Mouse (Mus musculus) testis, adult 2 months (tissue): Measurements from ENCODE around the gene Gp1bb. TPM values are rescaled to one million over a fixed set of nuclear protein-coding genes. Genes with fewer than 3 reads are reported as not detected.

Experiments
- H3K27ac ChIP-seq: fragments of 200-500 bp; 2 replicates; pipeline ENCODE4 v1.5.1; 2012; ENCODE audit warnings: low read depth, low read length; ENCODE audit not compliant: control insufficient read depth, insufficient read depth
- H3K27me3 ChIP-seq: fragments of 200-500 bp; 2 replicates; pipeline ENCODE4 v1.6.1; 2012; ENCODE audit warnings: mild to moderate bottlenecking, low read length, moderate library complexity; ENCODE audit not compliant: control insufficient read depth, insufficient read depth
- H3K36me3 ChIP-seq: fragments of 200-500 bp; 2 replicates; pipeline ENCODE4 v1.6.1; 2012; ENCODE audit warnings: mild to moderate bottlenecking, low read length; ENCODE audit not compliant: control insufficient read depth, insufficient read depth
- H3K4me1 ChIP-seq: fragments of 200-500 bp; 2 replicates; pipeline ENCODE4 v1.6.1; 2012; ENCODE audit warnings: low read length; ENCODE audit not compliant: control insufficient read depth, insufficient read depth
- H3K4me3 ChIP-seq: fragments of 200-500 bp; 2 replicates; pipeline ENCODE4 v1.5.1; 2012; ENCODE audit warnings: low read depth, mild to moderate bottlenecking, low read length, moderate library complexity, mixed read lengths; ENCODE audit not compliant: control insufficient read depth
- CTCF ChIP-seq: fragments of 200-500 bp; IDR thresholded peaks from 2 replicates; pipeline ENCODE4 v1.5.1; 2012; ENCODE audit warnings: low read depth, mild to moderate bottlenecking, inconsistent platforms, low read length, moderate library complexity; ENCODE audit not compliant: control insufficient read depth, insufficient read depth, insufficient replicate concordance
- POLR2A ChIP-seq: fragments of 200-500 bp; IDR thresholded peaks from 2 replicates; pipeline ENCODE4 v1.6.1; 2012; ENCODE audit warnings: low read depth, mild to moderate bottlenecking, inconsistent platforms, low read length, moderate library complexity; ENCODE audit not compliant: control insufficient read depth
- polyA plus RNA-seq: library from polyadenylated mRNA; depleted of rRNA; stranded (reverse); fragments of >200 nt; gene quantifications from 2 replicates; pipeline ENCODE4 v1.2.3, GENCODE M21; 2012

Gene Gp1bb
- polyA plus RNA-seq, 1 experiment = 10.9 TPM

- TF ChIP-seq CTCF (no peak), POLR2A (no peak)
Measured at GRCm38 (mm10) chr16:18627163-18627562, 5.0 kb upstream of the Gp1bb start.

GRCm38 (mm10) chr16:18626376-18626878, 4.2 kb upstream of the Gp1bb start, which contains the start of gene Gm49601:
Gm49601 (minus strand) TSS chr16:18626427.
- H3K27me3 ChIP-seq = no peaks in the 10 kb centered on the region
- H3K27ac ChIP-seq = peak within 1 kb of the TSS; percentile 32; the same call in 1 of the 2 replicates
- peaks cover 48% of the 10 kb centered on the region for H3K4me1 ChIP-seq

More at GRCm38 (mm10) chr16:18627163-18627562, 5.0 kb upstream of the Gp1bb start:
- H3K4me3 ChIP-seq = no peak overlapping the region
- H3K27ac ChIP-seq = no peak overlapping the region
- H3K4me1 ChIP-seq = peaks cover 40% of the 10 kb centered on the region
- H3K36me3 ChIP-seq = no peaks in the 10 kb centered on the region
- H3K27me3 ChIP-seq = no peaks in the 10 kb centered on the region

GRCm38 (mm10) chr16:18625791-18626311, 3.6 kb upstream of the Gp1bb start:
- Histone ChIP-seq H3K4me1 (peaks cover 53% of the 10 kb centered on the region), H3K27me3 (no peaks in the 10 kb centered on the region), H3K36me3 (no peaks in the 10 kb centered on the region), H3K27ac (peak overlapping the region; percentile 32; the same call in 1 of the 2 replicates), H3K4me3 (peak overlapping the region; percentile 84)
- TF ChIP-seq POLR2A (no peak), CTCF (0 out of 2 replicates have a peak, but pooled peaks have one; percentile 0)

More at GRCm38 (mm10) chr16:18626376-18626878, 4.2 kb upstream of the Gp1bb start, which contains the start of gene Gm49601:
- no peaks in the 10 kb centered on the region for H3K36me3 ChIP-seq
- peak within 1 kb of the TSS; percentile 84 for H3K4me3 ChIP-seq
- TF ChIP-seq POLR2A = peak; percentile 46; the same call in 1 of the 2 replicates
- TF ChIP-seq CTCF = peak; percentile 93

- Histone ChIP-seq H3K27ac (no peak overlapping the region), H3K27me3 (no peaks in the 10 kb centered on the region), H3K4me1 (peaks cover 57% of the 10 kb centered on the region), H3K36me3 (no peaks in the 10 kb centered on the region), H3K4me3 (peak overlapping the region; percentile 7; the same call in 1 of the 2 replicates)
- TF ChIP-seq POLR2A = no peak
- TF ChIP-seq CTCF = no peak
Measured at GRCm38 (mm10) chr16:18625097-18625496, 2.9 kb upstream of the Gp1bb start.

- Histone ChIP-seq H3K27ac (no peak overlapping the region), H3K4me1 (peaks cover 57% of the 10 kb centered on the region), H3K27me3 (no peaks in the 10 kb centered on the region), H3K4me3 (no peak overlapping the region), H3K36me3 (no peaks in the 10 kb centered on the region)
- no peak for TF ChIP-seq CTCF
- TF ChIP-seq POLR2A = no peak
Measured at GRCm38 (mm10) chr16:18624641-18625040, 2.4 kb upstream of the Gp1bb start.

GRCm38 (mm10) chr16:18623751-18624540, 1.7 kb upstream of the Gp1bb start:
- TF ChIP-seq CTCF (no peak), POLR2A (no peak)
- Histone ChIP-seq H3K27me3 (no peaks in the 10 kb centered on the region), H3K36me3 (no peaks in the 10 kb centered on the region), H3K4me1 (peaks cover 52% of the 10 kb centered on the region), H3K27ac (no peak overlapping the region), H3K4me3 (no peak overlapping the region)

- TF ChIP-seq CTCF = no peak
- TF ChIP-seq POLR2A = no peak
- H3K27me3 ChIP-seq = no peaks in the 10 kb centered on the region
- H3K4me1 ChIP-seq = peaks cover 44% of the 10 kb centered on the region
- H3K27ac ChIP-seq = no peak overlapping the region
- no peaks in the 10 kb centered on the region for H3K36me3 ChIP-seq
- no peak overlapping the region for H3K4me3 ChIP-seq
Measured at GRCm38 (mm10) chr16:18622916-18623750, 930 bp upstream of the Gp1bb start.
